Comparison of ENCODE assay signal across 9 mouse cellular contexts in the genomic region with DNA sequence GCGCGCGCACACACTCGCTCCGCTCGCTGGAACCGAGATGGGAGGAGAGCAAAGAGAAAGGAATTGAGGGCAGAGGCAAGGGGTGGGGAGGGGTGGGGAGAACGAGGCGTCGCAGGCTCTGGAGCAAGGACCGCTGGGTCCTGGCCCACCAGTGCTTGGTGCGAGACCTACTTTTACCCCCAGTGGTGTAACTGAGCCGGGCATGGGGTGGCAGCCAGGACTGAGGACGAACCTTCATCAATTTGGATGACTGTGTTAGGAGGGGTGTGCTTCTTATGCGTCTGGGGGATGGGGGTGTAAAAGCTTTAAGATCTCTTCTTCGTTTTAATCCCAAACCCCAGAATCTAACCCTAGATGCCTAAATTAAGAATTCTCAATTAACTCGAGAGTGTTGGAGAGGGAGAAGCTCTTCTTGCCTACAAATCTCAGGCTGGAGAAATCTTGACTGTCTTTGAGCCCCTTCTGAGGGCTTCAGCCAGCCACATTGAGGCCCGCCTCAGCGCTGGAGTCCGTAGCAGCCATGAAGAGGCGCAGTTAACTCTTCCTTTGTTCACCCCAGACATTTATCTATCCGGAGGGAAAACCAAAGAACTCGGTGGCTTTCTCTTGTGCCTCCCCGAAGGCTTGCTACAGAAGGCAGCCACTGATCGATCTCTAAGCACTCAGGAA. TPM values are rescaled to one million over a fixed set of nuclear protein-coding genes. Genes with fewer than 3 reads are reported as not detected.
DNase-seq lines count a peak whose midpoint lies in the region; ATAC-seq and TF ChIP-seq lines count a peak whose summit lies in the region.
"Had no signal": no experiment of that assay in that cellular context is flagged by ENCODE, and none has a peak within 500 bp of the region (broad histone marks: within the 10 kb centered on the region; RNA-seq: fewer than 3 reads in every experiment).

No protein-coding gene starts in this region.

- no peaks in the 10 kb centered on the region for H3K27me3 ChIP-seq in heart, embryonic 13.5 days (replicated peaks)
- H3K27me3 ChIP-seq in E14TG2a.4 (ENCODE audit: insufficient read depth, low read length) = peaks cover 30% of the 10 kb centered on the region
- H3K27me3 ChIP-seq in forebrain, embryonic 16.5 days (replicated peaks; ENCODE audit: control insufficient read depth, insufficient read depth, low read length) = no peaks in the 10 kb centered on the region
- peaks cover 43% of the 10 kb centered on the region for H3K27me3 ChIP-seq in liver, postnatal 0 days (ENCODE audit: insufficient read depth, low read length)

- peaks cover 3% of the 10 kb centered on the region; the same call in 1 of the 2 replicates for H3K36me3 ChIP-seq in heart, embryonic 13.5 days
- no peaks in the 10 kb centered on the region for H3K36me3 ChIP-seq in E14TG2a.4 (ENCODE audit: insufficient read depth, low read length)
- no peaks in the 10 kb centered on the region for H3K36me3 ChIP-seq in forebrain, embryonic 16.5 days (ENCODE audit: control insufficient read depth, insufficient read depth)
- no peaks in the 10 kb centered on the region for H3K36me3 ChIP-seq in liver, postnatal 0 days (replicated peaks; ENCODE audit: insufficient read depth, low read length)

- peak overlapping the region; percentile 80 for H3K4me2 ChIP-seq in heart, embryonic 13.5 days
- peak overlapping the region; percentile 58 for H3K4me2 ChIP-seq in forebrain, embryonic 16.5 days (ENCODE audit: low read length)
- peak overlapping the region; percentile 72 for H3K4me2 ChIP-seq in liver, postnatal 0 days (ENCODE audit: low read depth, low read length)

- DNase-seq in heart, postnatal 25 days (ENCODE audit: low spot score) = no peak
- no peak for DNase-seq in liver, postnatal 0 days
- no peak for DNase-seq in left cerebral cortex, postnatal 4 days
- DNase-seq in c-Kit-positive CD71-positive TER-119-positive erythroid progenitor cells, embryonic 14.5 days (ENCODE audit: low spot score) = no peak

- peak overlapping the region; percentile 94 for H3K27ac ChIP-seq in heart, embryonic 13.5 days (replicated peaks)
- H3K27ac ChIP-seq in forebrain, embryonic 16.5 days (ENCODE audit: low read length) = peak overlapping the region; percentile 16
- no peak overlapping the region for H3K27ac ChIP-seq in liver, postnatal 0 days (ENCODE audit: low read depth)

- 1% methylated on average over 25 of the region's 25 CpGs for WGBS in heart, embryonic 13.5 days
- WGBS in forebrain, embryonic 16.5 days = 2% methylated on average over 25 of the region's 25 CpGs
- 5% methylated on average over 25 of the region's 25 CpGs for WGBS in liver, postnatal 0 days (ENCODE audit: insufficient replicate concordance)

- no peaks in the 10 kb centered on the region for H3K9me3 ChIP-seq in heart, embryonic 13.5 days
- no peaks in the 10 kb centered on the region for H3K9me3 ChIP-seq in E14TG2a.4 (ENCODE audit: low read length)
- no peaks in the 10 kb centered on the region for H3K9me3 ChIP-seq in forebrain, embryonic 16.5 days (ENCODE audit: control insufficient read depth, low read length)
- H3K9me3 ChIP-seq in liver, postnatal 0 days (ENCODE audit: low read length) = no peaks in the 10 kb centered on the region

- peak overlapping the region; percentile 81 for H3K4me3 ChIP-seq in heart, embryonic 13.5 days
- H3K4me3 ChIP-seq in E14TG2a.4 (replicated peaks; ENCODE audit: low read length) = peak overlapping the region; percentile 86
- H3K4me3 ChIP-seq in forebrain, embryonic 16.5 days (replicated peaks; ENCODE audit: low read length) = peak overlapping the region; percentile 50
- peak overlapping the region; percentile 53 for H3K4me3 ChIP-seq in liver, postnatal 0 days (ENCODE audit: low read depth, low read length)

- peak overlapping the region; percentile 93 for H3K9ac ChIP-seq in heart, embryonic 13.5 days
- H3K9ac ChIP-seq in forebrain, embryonic 16.5 days (replicated peaks; ENCODE audit: low read depth, low read length) = peak overlapping the region; percentile 59
- H3K9ac ChIP-seq in liver, postnatal 0 days (replicated peaks) = no peak overlapping the region

- peaks cover 41% of the 10 kb centered on the region for H3K4me1 ChIP-seq in heart, embryonic 13.5 days
- peaks cover 53% of the 10 kb centered on the region for H3K4me1 ChIP-seq in E14TG2a.4 (replicated peaks; ENCODE audit: low read depth, low read length)
- H3K4me1 ChIP-seq in forebrain, embryonic 16.5 days (replicated peaks; ENCODE audit: control insufficient read depth, insufficient read depth, low read length) = peaks cover 33% of the 10 kb centered on the region
- H3K4me1 ChIP-seq in liver, postnatal 0 days (ENCODE audit: insufficient read depth) = peaks cover 5% of the 10 kb centered on the region

- no peak for TF ChIP-seq CTCF in E14TG2a.4 (conservative IDR thresholded peaks at IDR 0.05; ENCODE audit: low read length)
- TF ChIP-seq CTCF in liver, postnatal 0 days (IDR thresholded peaks at IDR 0.05; ENCODE audit: low read depth) = no peak

- no peak for TF ChIP-seq EP300 in liver, postnatal 0 days (IDR thresholded peaks at IDR 0.05; ENCODE audit: low read depth)

- intact Hi-C loops in heart, postnatal 25 days (cut with DNase I) = loop anchor here (2.0 kb wide), 1 partner anchor 84 kb away; no protein-coding TSS in a partner anchor
- intact Hi-C loops in left cerebral cortex, postnatal 4 days (cut with DNase I) = loop anchor here (1.0 to 2.0 kb wide), 2 partner anchors 85 to 142 kb away; no protein-coding TSS in a partner anchor

- no peak for ATAC-seq in heart, embryonic 13.5 days (ENCODE audit: extremely low read depth, insufficient number of reproducible peaks, low FRiP score, low TSS enrichment)
- 0 out of 2 replicates have a peak, but pooled peaks have one; percentile 1 for ATAC-seq in forebrain, embryonic 16.5 days
- no peak for ATAC-seq in liver, postnatal 0 days
- no peak for ATAC-seq in activated CD4-positive, CD25-positive, alpha-beta regulatory T cell, adult 4 months

RNA-seq across cellular contexts. Expression of a gene that starts 0.4 kb away (rescaled TPM):
- polyA plus RNA-seq in heart, embryonic 13.5 days (2015; fragmentation: Nextera tagmentation; extraction: Ambion mirVana) = 14.7 and 15.4 TPM in 2 replicates
- total RNA-seq in heart, postnatal 25 days (2021) = 1 to 10 TPM; 7.1 to 8.4 TPM
- polyA plus RNA-seq in forebrain, embryonic 16.5 days (2015; fragmentation: Nextera tagmentation; extraction: Ambion mirVana) = 3.7 and 4.6 TPM in 2 replicates
- polyA plus RNA-seq in liver, postnatal 0 days (2015; fragmentation: Nextera tagmentation; extraction: Ambion mirVana) = 0.67 and 0.73 TPM in 2 replicates
- not detected for polyA plus RNA-seq in activated CD4-positive, CD25-positive, alpha-beta regulatory T cell, adult 4 months (2017; shearing (Covaris generic))
- 1 to 10 TPM; 9.1 to 9.5 TPM for total RNA-seq in left cerebral cortex, postnatal 4 days (2021)
- total RNA-seq: MEL had no signal
